Mouse (Mus musculus) gastrocnemius, adult 18-20 months (tissue): Measurements from ENCODE around the gene Rnf24. TPM values are rescaled to one million over a fixed set of nuclear protein-coding genes. Genes with fewer than 3 reads are reported as not detected.
A peak's percentile ranks its signal among the peaks of the same experiment; 100 is the strongest.
"Not testable (repeated sequence)": the region's sequence is repeated elsewhere in the genome, so short reads cannot be mapped to it uniquely, and the experiment has no call there.

Source experiments
- DNase-seq: peaks from one replicate; pipeline ENCODE4 v3.0.0; 2021; ENCODE audit warnings: low spot score
- total RNA-seq, 2 experiments: library from RNA; stranded (reverse); gene quantifications; 2 replicates each; pipeline ENCODE4 v1.2.3; 2021

The Rnf24 gene
- total RNA-seq, 2 experiments from 2014 or later: 1.6 to 1.9 TPM

GRCm38 (mm10) chr2:131344449-131344848, 8.2 kb downstream of the Rnf24 start:
- peak; percentile 59 for DNase-seq

- no peak for DNase-seq
These were observed 15.1 kb downstream of the Rnf24 start for GRCm38 (mm10) chr2:131337602-131338001.

GRCm38 (mm10) chr2:131330548-131330947, 22.1 kb downstream of the Rnf24 start:
- DNase-seq: no peak

- no peak for DNase-seq
These were observed 23.7 kb downstream of the Rnf24 start for GRCm38 (mm10) chr2:131328981-131329380.

- DNase-seq: no peak
These were observed 26.6 kb downstream of the Rnf24 start for GRCm38 (mm10) chr2:131326044-131326443.

GRCm38 (mm10) chr2:131323675-131324074, 29.0 kb downstream of the Rnf24 start:
- no peak for DNase-seq

- DNase-seq: peak; percentile 37
These were observed 31.5 kb downstream of the Rnf24 start for GRCm38 (mm10) chr2:131321192-131321591.

GRCm38 (mm10) chr2:131319401-131319800, 33.3 kb downstream of the Rnf24 start:
- no peak for DNase-seq

- no peak for DNase-seq
These were observed 36.5 kb downstream of the Rnf24 start for GRCm38 (mm10) chr2:131316167-131316566.

GRCm38 (mm10) chr2:131309296-131309695, 43.4 kb downstream of the Rnf24 start:
- DNase-seq: no peak

GRCm38 (mm10) chr2:131307822-131308221, 44.9 kb downstream of the Rnf24 start:
- DNase-seq: no peak

- no peak for DNase-seq
These were observed 45.3 kb downstream of the Rnf24 start for GRCm38 (mm10) chr2:131307391-131307790.

- not testable (repeated sequence) for DNase-seq
These were observed 47.5 kb downstream of the Rnf24 start for GRCm38 (mm10) chr2:131305226-131305625.

GRCm38 (mm10) chr2:131304497-131304896, 48.2 kb downstream of the Rnf24 start:
- no peak for DNase-seq

- DNase-seq: peak; percentile 19
These were observed 51.1 kb downstream of the Rnf24 start for GRCm38 (mm10) chr2:131301635-131302034.

- DNase-seq: no peak
These were observed 52.2 kb downstream of the Rnf24 start for GRCm38 (mm10) chr2:131300485-131300884.

- DNase-seq: not testable (repeated sequence)
These were observed 54.0 kb downstream of the Rnf24 start for GRCm38 (mm10) chr2:131298674-131299073.

GRCm38 (mm10) chr2:131296746-131297261, 55.9 kb downstream of the Rnf24 start:
- no peak for DNase-seq

- DNase-seq: no peak
These were observed 62.0 kb downstream of the Rnf24 start for GRCm38 (mm10) chr2:131290669-131291068.

GRCm38 (mm10) chr2:131286276-131286675, 66.4 kb downstream of the Rnf24 start:
- no peak for DNase-seq

- DNase-seq: no peak
These were observed 71.1 kb downstream of the Rnf24 start for GRCm38 (mm10) chr2:131281596-131281995.

GRCm38 (mm10) chr2:131276722-131277121, 76.0 kb downstream of the Rnf24 start:
- DNase-seq: no peak

GRCm38 (mm10) chr2:131275493-131275892, 77.2 kb downstream of the Rnf24 start:
- no peak for DNase-seq

- no peak for DNase-seq
These were observed 87.6 kb downstream of the Rnf24 start for GRCm38 (mm10) chr2:131265056-131265455.
